Mouse (Mus musculus) brain, embryonic 14.5 days (tissue): ENCODE measurements around the gene Apeh.

Experiments
- CTCF ChIP-seq: fragments of 200-500 bp; IDR thresholded peaks from 2 replicates; pipeline ENCODE4 v1.5.1; 2012; ENCODE audit warnings: inconsistent platforms, mild to moderate bottlenecking, moderate library complexity, borderline replicate concordance; ENCODE audit not compliant: insufficient read depth, insufficient read length; ENCODE audit errors: extremely low read depth
- POLR2A ChIP-seq: fragments of 200-500 bp; IDR thresholded peaks from 2 replicates; pipeline ENCODE4 v1.6.1; 2012; ENCODE audit warnings: mild to moderate bottlenecking, inconsistent platforms, borderline replicate concordance; ENCODE audit not compliant: poor library complexity, insufficient read depth, insufficient read length, severe bottlenecking; ENCODE audit errors: extremely low read depth

DNA sequence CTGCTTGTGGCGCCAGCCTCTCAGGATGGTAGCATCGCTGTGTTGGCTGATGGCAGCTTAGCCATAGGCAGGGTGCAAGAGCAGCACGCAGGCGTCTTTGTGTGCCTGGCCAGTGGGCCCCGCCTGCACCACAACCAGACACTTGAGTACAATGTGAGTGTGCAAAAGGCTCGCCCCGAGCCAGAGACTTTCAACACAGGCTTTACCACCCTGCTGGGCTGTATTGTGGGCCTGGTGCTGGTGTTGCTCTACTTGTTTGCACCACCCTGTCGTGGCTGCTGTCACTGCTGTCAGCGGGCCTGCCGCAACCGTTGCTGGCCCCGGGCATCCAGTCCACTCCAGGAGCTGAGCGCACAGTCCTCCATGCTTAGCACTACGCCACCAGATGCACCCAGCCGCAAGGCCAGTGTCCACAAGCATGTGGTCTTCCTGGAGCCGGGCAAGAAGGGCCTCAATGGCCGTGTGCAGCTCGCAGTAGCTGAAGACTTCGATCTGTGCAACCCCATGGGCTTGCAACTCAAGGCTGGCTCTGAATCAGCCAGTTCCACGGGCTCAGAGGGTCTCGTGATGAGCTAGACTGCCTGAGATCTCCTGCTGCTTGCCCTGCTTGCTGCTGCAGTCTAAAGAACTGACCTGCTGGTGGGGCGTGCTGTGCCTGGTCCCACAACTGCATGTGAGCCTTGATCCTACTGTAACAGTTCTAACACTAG is 39.9 kb downstream of the Apeh start:
- TF ChIP-seq CTCF (no peak), POLR2A (no peak)
